ENCODE assay signal across 14 mouse cellular contexts in genomic region chr3:62324708-62325107, GRCm38 (mm10).
"Had no signal": no experiment of that assay in that cellular context is flagged by ENCODE, and none has a peak within 500 bp of the region (broad histone marks: within the 10 kb centered on the region; RNA-seq: fewer than 3 reads in every experiment).

No protein-coding gene starts in this region.

- DNase-seq: kidney, adult 11 months; kidney, adult 9 months; kidney, postnatal 36 days; layer of hippocampus, adult 9-11 months; layer of hippocampus, postnatal 36 days; lung, postnatal 14 days; right cerebral cortex, postnatal 4 days; spleen, adult 18-20 months; thymus, adult 18-20 months; thymus, postnatal 14 days had no signal

- H3K4me1 ChIP-seq: limb, embryonic 15.5 days; liver, embryonic 12.5 days; lung, embryonic 15.5 days had no signal

- H3K4me2 ChIP-seq: limb, embryonic 15.5 days; liver, embryonic 12.5 days; lung, embryonic 15.5 days had no signal

- H3K9ac ChIP-seq: limb, embryonic 15.5 days; liver, embryonic 12.5 days; lung, embryonic 15.5 days had no signal

- H3K9me3 ChIP-seq: limb, embryonic 15.5 days; liver, embryonic 12.5 days; lung, embryonic 15.5 days had no signal

- H3K27me3 ChIP-seq: limb, embryonic 15.5 days; liver, embryonic 12.5 days; lung, embryonic 15.5 days had no signal

- H3K36me3 ChIP-seq: limb, embryonic 15.5 days; liver, embryonic 12.5 days; lung, embryonic 15.5 days had no signal

- ATAC-seq: liver, embryonic 12.5 days had no signal

- H3K4me3 ChIP-seq: limb, embryonic 15.5 days; liver, embryonic 12.5 days; lung, embryonic 15.5 days had no signal

- H3K27ac ChIP-seq: kidney, postnatal 0 days; limb, embryonic 15.5 days; liver, embryonic 12.5 days; lung, embryonic 15.5 days had no signal
